Mouse (Mus musculus) splenic B cell, adult 2 months (primary cell): ENCODE data around the gene Arf5.

Source experiments
- DNase-seq: peaks from one replicate; pipeline ENCODE4 v3.0.0-alpha.2; 2011; ENCODE audit warnings: low read depth, low spot score
- H3K27me3 ChIP-seq: 2 replicates; pipeline ENCODE4 v1.6.1; 2012; ENCODE audit warnings: mild to moderate bottlenecking, low read length, moderate library complexity, mixed read lengths; ENCODE audit not compliant: control insufficient read depth, poor library complexity, insufficient read depth, severe bottlenecking
- H3K36me3 ChIP-seq: 2 replicates; pipeline ENCODE4 v1.6.1; 2012; ENCODE audit warnings: mild to moderate bottlenecking, low read length, moderate library complexity, mixed read lengths; ENCODE audit not compliant: control insufficient read depth, poor library complexity, insufficient read depth, severe bottlenecking

The Arf5 gene

DNA sequence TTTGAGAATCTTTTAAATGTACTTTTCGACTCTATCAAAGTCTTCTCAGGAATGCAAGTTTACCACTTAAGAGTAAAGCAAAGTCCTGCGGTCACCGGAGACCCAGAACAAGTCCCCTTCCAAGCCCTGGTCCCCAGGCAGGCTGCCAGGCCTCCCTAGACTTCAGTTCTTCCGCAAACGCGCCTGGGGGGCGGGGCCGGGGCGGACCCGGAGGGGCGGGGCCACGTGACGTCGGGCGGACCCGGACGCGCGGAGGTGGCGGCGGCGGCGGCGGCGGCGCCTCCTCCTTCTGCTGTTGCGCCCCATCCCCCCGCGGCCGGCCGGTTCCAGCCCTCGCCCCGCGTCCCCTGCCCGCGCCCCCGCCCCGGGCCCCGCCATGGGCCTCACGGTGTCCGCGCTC, at the start of gene Arf5:
TSS of gene Arf5 (plus strand) at position 248 of the 400 bp plus-strand sequence.
- DNase-seq: peak; percentile 91
- Histone ChIP-seq H3K27me3 (no peaks in the 10 kb centered on the region; the same call in 1 of the 2 replicates), H3K36me3 (peaks cover 3% of the 10 kb centered on the region)

DNA sequence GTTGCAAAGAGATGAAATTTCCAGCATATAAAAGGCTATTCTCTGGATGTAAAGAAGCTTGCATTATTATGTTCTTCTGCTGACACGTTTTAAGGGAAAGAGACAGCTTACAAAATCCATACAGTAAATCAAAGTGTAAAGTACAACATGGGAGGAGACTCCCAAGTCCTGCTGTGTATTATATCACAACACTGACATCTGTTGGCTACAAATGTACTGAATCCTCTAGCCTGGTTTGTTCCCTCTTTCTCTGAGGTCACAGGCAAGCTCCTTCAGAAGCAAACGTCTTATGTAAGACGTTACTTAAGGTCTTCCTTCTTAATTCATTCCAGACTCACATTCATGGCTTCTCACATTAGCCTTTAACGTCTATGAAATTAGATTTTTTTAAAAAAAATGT, 41.4 kb upstream of the Arf5 start:
- peak; percentile 35 for DNase-seq
- no peaks in the 10 kb centered on the region for H3K36me3 ChIP-seq
- H3K27me3 ChIP-seq: no peaks in the 10 kb centered on the region

DNA sequence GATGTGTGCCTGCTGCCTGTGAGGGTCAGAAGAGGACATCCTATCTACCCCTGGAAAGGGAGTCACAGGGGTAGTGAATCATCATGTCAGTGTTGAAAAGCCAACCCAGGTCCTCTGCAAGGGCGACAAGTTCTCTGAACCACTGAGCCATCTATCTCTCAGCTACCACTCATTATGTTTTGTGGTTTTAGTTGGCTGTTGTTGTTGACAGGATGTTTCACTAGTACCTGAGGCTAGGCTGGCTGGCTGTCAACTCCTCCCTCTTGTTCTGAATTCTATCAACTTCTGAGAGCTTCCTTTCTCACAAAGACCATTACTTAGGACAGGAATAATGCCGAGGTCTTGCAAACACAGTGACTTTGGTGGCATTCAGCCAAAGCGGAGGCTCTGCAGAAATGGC, 38.2 kb upstream of the Arf5 start:
- no peaks in the 10 kb centered on the region for H3K36me3 ChIP-seq
- no peaks in the 10 kb centered on the region for H3K27me3 ChIP-seq
- DNase-seq: no peak

DNA sequence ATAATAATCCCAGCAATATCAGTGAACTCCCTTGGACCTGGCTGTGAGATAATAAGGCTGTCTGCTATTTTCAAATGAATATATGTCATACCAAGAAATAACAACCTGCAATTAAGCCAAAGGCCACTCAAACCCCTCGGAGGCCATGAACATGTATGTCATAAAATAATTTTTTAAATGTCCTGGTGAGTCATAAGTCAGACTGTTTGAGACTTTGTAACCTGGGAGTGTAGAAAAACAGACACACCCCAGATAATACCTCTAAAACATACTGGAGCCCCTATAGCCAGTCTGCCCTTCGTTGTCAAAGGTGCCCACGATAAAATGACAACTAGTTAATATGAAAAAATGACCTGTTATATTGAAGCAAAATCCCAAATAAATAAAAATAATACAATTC, 34.3 kb upstream of the Arf5 start:
- H3K36me3 ChIP-seq: no peaks in the 10 kb centered on the region
- no peaks in the 10 kb centered on the region for H3K27me3 ChIP-seq
- DNase-seq: no peak

DNA sequence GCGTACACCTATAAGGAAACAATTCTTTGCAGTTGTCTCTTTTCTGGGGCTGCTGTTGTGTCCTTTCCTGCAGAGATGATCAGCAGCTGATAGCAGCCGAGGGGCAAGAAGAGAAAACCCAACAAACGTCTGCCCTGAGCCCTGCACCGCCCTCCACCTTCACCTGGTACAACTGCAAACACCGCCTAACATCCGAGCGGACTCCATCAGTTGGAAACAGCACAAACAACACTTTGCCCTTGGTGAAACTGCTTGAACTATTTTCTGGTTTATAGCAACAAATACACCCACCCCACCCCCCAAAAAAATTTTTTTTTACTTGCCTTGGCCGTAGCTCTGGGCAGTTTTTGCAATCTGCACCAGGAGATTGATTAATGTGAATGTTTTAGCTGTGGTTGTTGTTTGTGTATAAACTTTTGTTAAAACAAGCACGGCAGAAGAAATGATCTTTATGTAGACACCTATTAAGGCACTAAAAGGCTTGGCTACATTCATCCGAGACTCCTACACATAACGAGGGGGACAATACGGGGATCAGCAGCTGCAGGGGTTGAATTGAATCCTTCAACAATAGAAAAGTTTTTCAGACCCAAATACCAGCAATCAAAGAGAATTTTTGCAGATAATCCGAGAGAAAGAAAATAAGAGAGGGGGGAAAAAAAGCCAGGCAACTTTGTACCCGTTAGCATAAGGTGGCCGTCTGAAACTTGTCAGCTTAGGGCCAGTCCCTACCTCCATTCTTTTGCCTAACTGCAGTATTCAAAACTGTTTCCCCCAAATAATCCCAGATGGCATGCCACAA, 27.1 kb upstream of the Arf5 start:
- no peaks in the 10 kb centered on the region for H3K36me3 ChIP-seq
- DNase-seq: no peak
- H3K27me3 ChIP-seq: no peaks in the 10 kb centered on the region

DNA sequence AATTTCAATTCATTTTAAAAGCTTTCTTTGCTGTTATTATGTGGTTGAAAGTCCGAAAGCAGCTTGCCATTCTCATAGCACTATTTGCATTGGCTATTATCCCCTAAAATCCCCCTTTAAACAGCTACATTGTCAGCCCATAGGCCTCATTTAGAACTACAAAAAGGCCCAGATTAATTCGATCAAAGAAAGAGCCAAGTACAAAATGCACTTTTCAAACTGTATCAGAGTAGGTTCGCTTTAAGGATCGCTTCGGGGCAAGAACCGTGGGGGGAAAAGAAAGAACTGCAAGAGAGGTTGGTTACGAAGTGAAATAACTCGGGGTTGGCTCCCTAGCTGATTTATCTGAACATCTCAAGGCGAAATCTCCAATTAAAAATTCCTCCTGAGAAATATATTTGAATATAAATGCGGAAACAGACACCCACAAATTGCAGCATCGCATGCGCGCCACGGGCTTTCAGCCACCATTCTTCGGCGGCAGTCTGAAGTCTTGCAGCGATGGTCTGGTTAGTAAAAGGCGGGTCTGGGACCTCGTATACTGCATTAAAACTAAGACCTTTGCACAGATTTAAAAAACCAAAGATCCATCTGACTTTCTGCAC, 26.4 kb upstream of the Arf5 start:
- DNase-seq: no peak
- H3K27me3 ChIP-seq: no peaks in the 10 kb centered on the region

DNA sequence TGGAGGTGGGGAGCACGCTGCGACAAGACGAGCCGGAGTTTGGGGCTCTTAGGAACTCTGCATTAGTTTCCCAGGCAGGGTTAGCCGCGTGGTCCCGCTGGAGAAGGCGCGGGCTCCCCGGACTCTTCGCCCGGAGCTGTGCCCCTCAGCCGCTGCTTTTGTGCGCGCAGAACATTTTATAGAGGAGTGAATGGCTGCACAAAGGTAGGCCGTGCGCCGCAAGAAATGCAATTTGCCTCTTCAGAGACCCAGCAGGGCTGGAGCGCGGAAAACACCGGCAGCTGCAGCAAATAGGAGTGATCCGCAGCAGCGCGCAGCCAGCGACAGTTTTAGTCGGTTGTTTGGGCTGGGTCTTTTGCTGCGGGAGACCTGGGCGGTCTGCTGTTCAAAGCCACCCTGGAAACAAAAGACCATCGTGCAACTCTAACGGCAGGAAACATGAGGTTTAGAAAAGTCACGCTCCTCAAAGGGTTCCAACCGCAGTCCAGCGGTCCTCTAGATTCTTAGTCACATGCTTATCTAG, 25.6 kb upstream of the Arf5 start, which contains the start of gene Zfp800:
TSS of gene Zfp800 (minus strand) at position 325 of the 523 bp plus-strand sequence.
- no peaks in the 10 kb centered on the region for H3K36me3 ChIP-seq
- H3K27me3 ChIP-seq: no peaks in the 10 kb centered on the region
- peak; percentile 25 for DNase-seq

More for the DNA sequence above, 26.4 kb upstream of the Arf5 start:
- H3K36me3 ChIP-seq: no peaks in the 10 kb centered on the region

DNA sequence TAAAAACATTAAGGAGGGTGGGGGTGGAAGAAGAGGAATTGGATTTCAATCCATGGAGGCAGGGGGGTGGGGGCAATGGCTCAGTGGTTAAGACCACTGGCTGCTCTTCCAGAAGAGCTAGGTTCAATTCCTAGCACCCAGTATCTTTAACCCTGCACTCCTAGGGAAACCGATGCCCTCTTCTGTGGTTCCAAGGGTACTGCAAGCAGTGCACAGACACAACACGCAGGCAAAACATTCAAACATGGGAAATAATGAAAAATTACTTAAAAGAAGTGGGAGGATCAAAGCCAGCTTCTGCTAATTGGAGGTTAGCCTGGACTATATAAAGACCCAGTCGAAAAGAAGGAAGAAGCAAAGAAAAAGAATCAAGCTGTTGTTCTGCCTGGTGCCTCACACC, 24.6 kb upstream of the Arf5 start:
- H3K27me3 ChIP-seq: no peaks in the 10 kb centered on the region
- no peak for DNase-seq

DNA sequence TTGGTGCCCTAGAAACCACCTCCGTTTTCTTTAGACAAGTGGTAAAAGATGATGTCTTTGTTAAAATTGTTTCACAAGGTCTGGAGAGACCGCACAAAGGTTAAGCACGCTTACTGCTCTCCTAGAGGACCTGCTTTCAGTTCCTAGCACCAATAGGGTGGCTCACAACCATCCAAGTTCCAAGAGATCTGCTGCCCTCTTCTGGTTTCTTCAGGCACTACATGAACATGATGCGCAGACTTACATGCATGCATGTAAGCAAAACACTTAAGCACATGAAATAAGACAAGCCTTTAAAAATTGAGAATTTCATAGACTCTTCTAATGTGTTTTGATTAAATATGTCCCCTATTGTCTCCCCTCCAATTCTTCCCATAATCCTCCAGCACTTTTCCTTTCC, 23.6 kb upstream of the Arf5 start:
- Histone ChIP-seq H3K27me3 (no peaks in the 10 kb centered on the region), H3K36me3 (no peaks in the 10 kb centered on the region)
- DNase-seq: peak; percentile 49

More for the DNA sequence above, 24.6 kb upstream of the Arf5 start:
- no peaks in the 10 kb centered on the region for H3K36me3 ChIP-seq

DNA sequence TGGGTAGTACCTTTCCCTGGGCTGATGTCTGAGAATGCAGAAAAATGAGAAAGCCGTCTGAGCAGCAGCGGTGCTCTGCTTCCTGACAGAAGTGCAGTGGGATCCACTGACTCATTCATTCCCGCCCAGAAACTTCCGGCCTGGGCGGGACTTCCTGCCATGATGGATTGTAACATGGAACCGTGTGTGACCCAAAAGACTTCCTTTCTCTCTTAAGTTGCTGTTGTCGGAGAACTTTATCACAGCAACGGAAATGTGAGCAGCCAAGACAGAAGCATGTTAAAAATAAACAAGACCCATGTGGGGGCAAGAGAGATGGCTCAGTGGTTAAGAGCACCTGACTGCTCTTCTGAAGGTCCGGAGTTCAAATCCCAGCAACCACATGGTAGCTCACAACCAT, 13.3 kb upstream of the Arf5 start:
- no peak for DNase-seq
- H3K27me3 ChIP-seq: no peaks in the 10 kb centered on the region
- no peaks in the 10 kb centered on the region for H3K36me3 ChIP-seq

DNA sequence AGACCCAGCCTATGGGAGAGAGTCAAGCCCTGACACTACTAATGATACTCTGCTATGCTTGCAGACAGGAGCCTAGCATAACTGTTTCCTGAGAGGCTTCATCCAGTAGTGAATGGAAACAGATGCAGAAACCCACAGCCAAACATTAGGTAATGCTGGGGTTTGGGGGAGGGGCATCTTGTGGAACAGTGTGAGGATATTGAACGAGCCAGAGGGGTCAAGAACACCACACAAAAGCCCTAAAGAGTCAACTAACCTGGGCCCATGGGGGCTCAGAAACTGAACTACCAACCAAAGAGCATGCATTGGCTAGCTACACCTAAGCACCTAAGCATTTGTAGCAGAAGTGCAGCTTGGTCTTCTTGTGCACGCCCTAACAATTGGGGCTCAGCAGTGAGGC, 12.1 kb upstream of the Arf5 start:
- no peaks in the 10 kb centered on the region for H3K27me3 ChIP-seq
- DNase-seq: no peak
- no peaks in the 10 kb centered on the region for H3K36me3 ChIP-seq

DNA sequence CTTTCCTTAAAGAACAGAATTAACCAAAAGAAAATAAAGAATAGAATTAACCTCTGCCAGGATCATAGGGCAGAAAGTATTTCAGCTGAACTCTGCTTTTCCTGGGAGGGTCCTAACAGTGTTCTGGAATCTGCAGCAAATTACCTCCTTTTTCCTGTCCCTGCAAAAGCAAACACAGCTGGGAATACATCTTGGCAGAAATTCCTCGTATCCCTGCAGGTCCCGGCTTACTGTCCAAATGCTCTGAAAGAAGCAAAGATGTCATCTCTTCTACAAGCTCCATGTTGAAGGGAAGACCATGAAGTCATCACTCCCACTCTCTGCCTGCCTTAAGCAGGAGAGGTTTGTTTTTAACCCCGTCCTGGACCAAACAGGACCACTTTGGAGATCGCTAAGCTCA, 6.4 kb upstream of the Arf5 start:
- Histone ChIP-seq H3K36me3 (peaks cover 11% of the 10 kb centered on the region), H3K27me3 (no peaks in the 10 kb centered on the region)
- no peak for DNase-seq

DNA sequence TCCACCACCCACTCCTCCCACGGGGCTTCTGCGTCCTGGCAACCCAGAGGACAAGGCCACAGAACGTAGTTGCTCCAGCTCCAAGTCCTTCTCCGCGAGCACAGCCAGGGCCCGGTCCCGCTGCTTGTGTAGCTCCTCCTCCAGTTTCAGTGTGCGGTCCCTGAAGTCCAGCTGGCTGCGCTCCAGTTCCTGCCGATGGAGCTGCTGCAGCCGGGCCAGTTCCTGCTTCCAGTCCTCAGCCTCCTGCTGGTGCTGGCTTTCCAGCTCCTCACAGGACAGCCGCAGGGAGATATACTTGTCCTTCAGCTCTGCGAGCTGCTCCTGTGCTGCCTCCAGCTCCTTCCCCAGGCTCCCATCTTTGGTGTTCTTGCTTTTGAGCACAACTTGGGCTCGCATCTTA, 4.9 kb upstream of the Arf5 start:
- peaks cover 11% of the 10 kb centered on the region for H3K36me3 ChIP-seq
- no peaks in the 10 kb centered on the region for H3K27me3 ChIP-seq
- DNase-seq: no peak

DNA sequence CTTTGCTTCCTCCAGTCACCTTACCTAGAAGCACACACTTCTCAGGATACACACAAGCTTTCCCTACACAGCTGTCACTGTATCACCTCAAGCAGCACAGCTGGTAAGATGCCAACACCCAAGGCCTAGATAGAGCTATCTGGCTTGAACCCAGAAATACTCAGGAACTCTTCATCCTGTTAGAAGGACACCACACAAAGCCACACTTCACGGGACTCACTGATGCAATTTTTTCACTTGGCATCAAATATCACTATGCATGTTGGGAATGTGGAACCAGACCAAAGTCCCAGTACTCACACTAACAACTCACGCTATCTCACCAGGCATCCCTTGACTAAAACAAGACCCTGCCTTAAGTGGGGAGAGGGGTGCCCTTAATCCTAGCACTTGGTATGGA, 3.7 kb upstream of the Arf5 start:
- Histone ChIP-seq H3K36me3 (peaks cover 11% of the 10 kb centered on the region), H3K27me3 (no peaks in the 10 kb centered on the region; the same call in 1 of the 2 replicates)
- no peak for DNase-seq

DNA sequence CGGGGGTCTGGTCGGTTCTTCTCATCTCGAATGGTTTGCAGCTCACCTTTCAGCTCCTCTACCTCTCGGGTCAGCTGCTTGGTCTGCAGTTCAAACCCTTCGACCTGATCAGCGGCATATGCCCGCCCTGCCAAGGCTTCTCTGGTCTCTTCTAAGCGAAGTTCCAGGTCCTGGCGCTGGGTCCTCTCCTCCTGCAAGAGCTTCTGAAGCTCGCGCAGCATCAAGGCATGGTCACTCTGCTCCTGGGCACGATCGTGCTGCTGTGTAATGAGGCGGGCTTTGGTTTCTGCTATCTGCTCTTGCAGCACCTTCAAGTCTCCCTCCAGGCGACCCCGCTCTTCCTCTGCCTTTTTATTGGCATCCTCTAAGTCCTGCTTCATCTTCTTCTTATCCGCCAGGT, 3.0 kb upstream of the Arf5 start:
- no peak for DNase-seq
- H3K36me3 ChIP-seq: peaks cover 11% of the 10 kb centered on the region

More for the DNA sequence above, 3.0 kb upstream of the Arf5 start:
- no peaks in the 10 kb centered on the region; the same call in 1 of the 2 replicates for H3K27me3 ChIP-seq
